ENCODE assay signal across 13 mouse cellular contexts in the genomic region with DNA sequence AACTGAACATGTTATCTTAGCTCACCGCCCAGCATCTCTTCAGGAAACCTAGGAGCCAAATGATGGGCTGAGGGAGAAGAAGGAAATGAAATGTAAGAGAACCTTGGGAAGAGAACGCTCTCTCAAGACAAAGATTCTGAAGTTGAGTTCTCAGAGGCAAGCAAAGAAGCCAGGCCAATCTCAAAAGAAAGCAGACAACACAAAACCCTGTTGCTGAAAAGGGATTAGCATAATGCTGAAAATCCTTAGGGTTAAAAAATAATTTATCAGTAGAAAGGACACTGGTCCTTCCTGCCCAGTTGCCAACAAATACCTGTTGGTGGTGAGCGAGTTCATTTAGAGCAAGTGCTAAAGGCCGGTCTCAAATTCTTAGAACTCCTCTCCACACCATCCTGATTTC. TPM values are rescaled to one million over a fixed set of nuclear protein-coding genes. Genes with fewer than 3 reads are reported as not detected.
DNase-seq lines count a peak whose midpoint lies in the region; ATAC-seq and TF ChIP-seq lines count a peak whose summit lies in the region.
"Had no signal": no experiment of that assay in that cellular context is flagged by ENCODE, and none has a peak within 500 bp of the region (broad histone marks: within the 10 kb centered on the region; RNA-seq: fewer than 3 reads in every experiment).

No protein-coding gene starts in this region.

- no peak for DNase-seq in heart, postnatal 10 days
- no peak for DNase-seq in layer of hippocampus, adult 2 months (ENCODE audit: low spot score in 2 of 2)
- DNase-seq in ovary, postnatal 10 days (ENCODE audit: low spot score), result no peak
- DNase-seq in spleen, postnatal 36 days (ENCODE audit: low spot score in 2 of 2), result no peak
- DNase-seq: adrenal gland, adult 2 months; right cerebral cortex, adult 18-20 months had no signal

- ATAC-seq in heart, embryonic 16.5 days (replicated peaks; ENCODE audit: extremely low read depth, insufficient read depth, low FRiP score), result no peak
- ATAC-seq in embryonic facial prominence, embryonic 12.5 days (ENCODE audit: insufficient number of reproducible peaks, insufficient read depth, low FRiP score, low TSS enrichment), result no peak
- no peak for ATAC-seq in hindbrain, embryonic 16.5 days
- ATAC-seq in midbrain, embryonic 12.5 days (ENCODE audit: low FRiP score, low read depth), result 0 out of 2 replicates have a peak, but pooled peaks have one; percentile 3

- WGBS in heart, embryonic 16.5 days, result 56% methylated on average over 4 of the region's 4 CpGs
- 26% methylated on average over 4 of the region's 4 CpGs for WGBS in embryonic facial prominence, embryonic 12.5 days
- WGBS in hindbrain, embryonic 16.5 days, result 46% methylated on average over 4 of the region's 4 CpGs
- WGBS in midbrain, embryonic 12.5 days, result 7% methylated on average over 4 of the region's 4 CpGs

- no peak for TF ChIP-seq CTCF in layer of hippocampus, adult 2 months (conservative IDR thresholded peaks at IDR 0.05)

- no peaks in the 10 kb centered on the region for H3K36me3 ChIP-seq in heart, embryonic 16.5 days (ENCODE audit: control insufficient read depth, insufficient read depth)
- peaks cover 15% of the 10 kb centered on the region; the same call in 1 of the 2 replicates for H3K36me3 ChIP-seq in embryonic facial prominence, embryonic 12.5 days
- 0 out of 2 replicates have a peak, but pooled peaks cover 2% of the 10 kb centered on the region for H3K36me3 ChIP-seq in hindbrain, embryonic 16.5 days (ENCODE audit: control insufficient read depth, insufficient read depth, low read length)
- peaks cover 13% of the 10 kb centered on the region for H3K36me3 ChIP-seq in midbrain, embryonic 12.5 days

- peak overlapping the region; percentile 86 for H3K4me2 ChIP-seq in heart, embryonic 16.5 days (ENCODE audit: low read depth, low read length)
- H3K4me2 ChIP-seq in embryonic facial prominence, embryonic 12.5 days (replicated peaks), result peak overlapping the region; percentile 85
- H3K4me2 ChIP-seq in hindbrain, embryonic 16.5 days (ENCODE audit: low read length), result peak overlapping the region; percentile 97
- peak overlapping the region; percentile 75 for H3K4me2 ChIP-seq in midbrain, embryonic 12.5 days (replicated peaks)

- H3K4me3 ChIP-seq in heart, embryonic 16.5 days (ENCODE audit: low read length), result peak overlapping the region; percentile 65; the same call in 1 of the 2 replicates
- H3K4me3 ChIP-seq in embryonic facial prominence, embryonic 12.5 days, result peak overlapping the region; percentile 42
- H3K4me3 ChIP-seq in hindbrain, embryonic 16.5 days (ENCODE audit: low read length), result peak overlapping the region; percentile 60
- peak overlapping the region; percentile 46 for H3K4me3 ChIP-seq in midbrain, embryonic 12.5 days
- H3K4me3 ChIP-seq in layer of hippocampus, adult 2 months, result no peak overlapping the region

- peak overlapping the region; percentile 89 for H3K9ac ChIP-seq in heart, embryonic 16.5 days (ENCODE audit: low read length)
- H3K9ac ChIP-seq in embryonic facial prominence, embryonic 12.5 days, result peak overlapping the region; percentile 83
- H3K9ac ChIP-seq in hindbrain, embryonic 16.5 days (ENCODE audit: low read depth, low read length), result peak overlapping the region; percentile 91
- H3K9ac ChIP-seq in midbrain, embryonic 12.5 days (replicated peaks), result peak overlapping the region; percentile 74

- H3K27me3 ChIP-seq in heart, embryonic 16.5 days (ENCODE audit: control insufficient read depth, insufficient read depth, low read length), result no peaks in the 10 kb centered on the region
- no peaks in the 10 kb centered on the region for H3K27me3 ChIP-seq in embryonic facial prominence, embryonic 12.5 days
- no peaks in the 10 kb centered on the region for H3K27me3 ChIP-seq in hindbrain, embryonic 16.5 days (replicated peaks; ENCODE audit: control insufficient read depth, insufficient read depth, low read length)
- no peaks in the 10 kb centered on the region for H3K27me3 ChIP-seq in midbrain, embryonic 12.5 days

- intact Hi-C loops in heart, postnatal 10 days (cut with DNase I), result no loop called here

- peaks cover 44% of the 10 kb centered on the region for H3K4me1 ChIP-seq in heart, embryonic 16.5 days (ENCODE audit: control insufficient read depth, insufficient read depth, low read length)
- H3K4me1 ChIP-seq in embryonic facial prominence, embryonic 12.5 days, result peaks cover 70% of the 10 kb centered on the region
- H3K4me1 ChIP-seq in hindbrain, embryonic 16.5 days (ENCODE audit: control insufficient read depth, insufficient read depth, low read depth, low read length), result peaks cover 21% of the 10 kb centered on the region
- H3K4me1 ChIP-seq in midbrain, embryonic 12.5 days, result peaks cover 59% of the 10 kb centered on the region

- no peaks in the 10 kb centered on the region for H3K9me3 ChIP-seq in heart, embryonic 16.5 days (replicated peaks; ENCODE audit: control insufficient read depth, low read length)
- H3K9me3 ChIP-seq in embryonic facial prominence, embryonic 12.5 days, result no peaks in the 10 kb centered on the region
- no peaks in the 10 kb centered on the region; the same call in 1 of the 2 replicates for H3K9me3 ChIP-seq in hindbrain, embryonic 16.5 days (ENCODE audit: control insufficient read depth, low read length)
- no peaks in the 10 kb centered on the region for H3K9me3 ChIP-seq in midbrain, embryonic 12.5 days

- H3K27ac ChIP-seq in heart, embryonic 16.5 days (ENCODE audit: low read length), result peak overlapping the region; percentile 83
- H3K27ac ChIP-seq in embryonic facial prominence, embryonic 12.5 days, result peak overlapping the region; percentile 99
- peak overlapping the region; percentile 80 for H3K27ac ChIP-seq in hindbrain, embryonic 16.5 days (ENCODE audit: low read depth, low read length)
- H3K27ac ChIP-seq in midbrain, embryonic 12.5 days (replicated peaks), result peak overlapping the region; percentile 98
- H3K27ac ChIP-seq in layer of hippocampus, adult 2 months, result no peak overlapping the region

RNA-seq across cellular contexts. Expression of a gene that starts 15.3 kb away (rescaled TPM):
- polyA plus RNA-seq in heart, embryonic 16.5 days (2015; fragmentation: Nextera tagmentation; extraction: Ambion mirVana), result 21.1 and 24.6 TPM in 2 replicates
- total RNA-seq in heart, postnatal 10 days (2021), result under 1 TPM; 0.45 to 0.72 TPM
- polyA plus RNA-seq in embryonic facial prominence, embryonic 12.5 days (2016; fragmentation: Nextera tagmentation; extraction: Ambion mirVana), result 89.6 and 95.3 TPM in 2 replicates
- 6.1 and 11.3 TPM in 2 replicates for polyA plus RNA-seq in hindbrain, embryonic 16.5 days (2015; fragmentation: Nextera tagmentation; extraction: Ambion mirVana)
- polyA plus RNA-seq in midbrain, embryonic 12.5 days (2016; fragmentation: Nextera tagmentation; extraction: Ambion mirVana), result 98.1 and 104 TPM in 2 replicates
- not detected for total RNA-seq in layer of hippocampus, adult 2 months (2021)
- total RNA-seq: common myeloid progenitor, adult 5-6 weeks; liver, adult 2 months had no signal
- polyA plus RNA-seq: liver, adult 2 months had no signal

RNA-seq across cellular contexts. Expression of a gene that starts 33.9 kb away (rescaled TPM):
- polyA plus RNA-seq in heart, embryonic 16.5 days (2015; fragmentation: Nextera tagmentation; extraction: Ambion mirVana), result not detected in 2 replicates
- not detected for total RNA-seq in heart, postnatal 10 days (2021)
- polyA plus RNA-seq in embryonic facial prominence, embryonic 12.5 days (2016; fragmentation: Nextera tagmentation; extraction: Ambion mirVana), result not detected in 2 replicates
- polyA plus RNA-seq in hindbrain, embryonic 16.5 days (2015; fragmentation: Nextera tagmentation; extraction: Ambion mirVana), result not detected in 2 replicates
- not detected in 2 replicates for polyA plus RNA-seq in midbrain, embryonic 12.5 days (2016; fragmentation: Nextera tagmentation; extraction: Ambion mirVana)
- not detected for total RNA-seq in layer of hippocampus, adult 2 months (2021)
- total RNA-seq: adrenal gland, adult 2 months; common myeloid progenitor, adult 5-6 weeks; heart, postnatal 14 days; liver, adult 2 months had no signal
- polyA plus RNA-seq: adrenal gland, adult 2 months; liver, adult 2 months had no signal

RNA-seq across cellular contexts. Expression of a gene that starts 44.3 kb away (rescaled TPM):
- polyA plus RNA-seq in heart, embryonic 16.5 days (2015; fragmentation: Nextera tagmentation; extraction: Ambion mirVana), result 69.3 and 72.0 TPM in 2 replicates
- 10 to 100 TPM; 54.3 to 56.9 TPM for total RNA-seq in heart, postnatal 10 days (2021)
- polyA plus RNA-seq in embryonic facial prominence, embryonic 12.5 days (2016; fragmentation: Nextera tagmentation; extraction: Ambion mirVana), result 105 and 106 TPM in 2 replicates
- 120 and 132 TPM in 2 replicates for polyA plus RNA-seq in hindbrain, embryonic 16.5 days (2015; fragmentation: Nextera tagmentation; extraction: Ambion mirVana)
- 111 and 126 TPM in 2 replicates for polyA plus RNA-seq in midbrain, embryonic 12.5 days (2016; fragmentation: Nextera tagmentation; extraction: Ambion mirVana)
- 10 to 100 TPM; 92.8 to 96.8 TPM for total RNA-seq in layer of hippocampus, adult 2 months (2021)
